Mouse (Mus musculus) intestine, postnatal 0 days (tissue): Measurements from ENCODE around the gene Dpy19l3. TPM values are rescaled to one million over a fixed set of nuclear protein-coding genes. Genes with fewer than 3 reads are reported as not detected.

ENCODE experiments used
- ATAC-seq: fragments of 200-750 bp; cut with Nextera tagmentation; 2 replicates; pipeline ENCODE4 v1.8.0; 2017; ENCODE audit warnings: mild to moderate bottlenecking, moderate TSS enrichment, moderate library complexity
- H3K27ac ChIP-seq: fragments of 300-500 bp; sonication (generic); 2 replicates; pipeline ENCODE4 v1.5.1; 2014; ENCODE audit warnings: mild to moderate bottlenecking, low read depth, low read length, moderate library complexity
- H3K27me3 ChIP-seq: fragments of 300-500 bp; sonication (generic); replicated peaks from 2 replicates; pipeline ENCODE4 v1.6.1; 2014; ENCODE audit warnings: low read length, mixed read lengths; ENCODE audit not compliant: control insufficient read depth, insufficient read depth
- H3K36me3 ChIP-seq: fragments of 300-500 bp; sonication (generic); 2 replicates; pipeline ENCODE4 v1.6.1; 2014; ENCODE audit warnings: mild to moderate bottlenecking, moderate library complexity; ENCODE audit not compliant: control insufficient read depth, insufficient read depth
- H3K4me1 ChIP-seq: fragments of 300-500 bp; sonication (generic); replicated peaks from 2 replicates; pipeline ENCODE4 v1.6.1; 2014; ENCODE audit warnings: antibody characterized with exemption, low read length, mixed read lengths; ENCODE audit not compliant: control insufficient read depth, insufficient read depth
- H3K4me2 ChIP-seq: fragments of 300-500 bp; sonication (generic); replicated peaks from 2 replicates; pipeline ENCODE4 v1.6.1; 2014; ENCODE audit warnings: low read depth, mild to moderate bottlenecking, moderate library complexity
- H3K4me3 ChIP-seq: fragments of 300-500 bp; sonication (generic); 2 replicates; pipeline ENCODE4 v1.5.1; 2014; ENCODE audit warnings: low read depth, low read length
- H3K9ac ChIP-seq: fragments of 300-500 bp; sonication (generic); 2 replicates; pipeline ENCODE4 v1.6.1; 2014; ENCODE audit warnings: mild to moderate bottlenecking, low read depth, low read length
- H3K9me3 ChIP-seq: fragments of 300-500 bp; sonication (generic); 2 replicates; pipeline ENCODE4 v1.6.1; 2016; ENCODE audit warnings: mixed run types; ENCODE audit not compliant: control insufficient read depth
- CTCF ChIP-seq: sonication (generic); IDR thresholded peaks from 2 replicates; pipeline ENCODE4 v1.5.1; 2016; ENCODE audit warnings: low read depth, mild to moderate bottlenecking, control low read depth, antibody characterized with exemption, moderate library complexity
- WGBS: fragments of 180-500 bp; shearing (Covaris S2); extraction: QIAGEN DNeasy Blood & Tissue Kit; methylation state at CpG from one replicate; pipeline ENCODE4 v1.1.7; 2014; 5-methylcytosine and 5-hydroxymethylcytosine counted together
- polyA plus RNA-seq: library from polyadenylated mRNA; unstranded; fragments of >200 nt; fragmentation: Nextera tagmentation; extraction: Ambion mirVana; gene quantifications from 2 replicates; pipeline ENCODE4 v1.2.1, GENCODE M21; 2015

Dpy19l3 gene
- polyA plus RNA-seq, 1 experiment from 2014 or later, result 7.2 TPM

DNA sequence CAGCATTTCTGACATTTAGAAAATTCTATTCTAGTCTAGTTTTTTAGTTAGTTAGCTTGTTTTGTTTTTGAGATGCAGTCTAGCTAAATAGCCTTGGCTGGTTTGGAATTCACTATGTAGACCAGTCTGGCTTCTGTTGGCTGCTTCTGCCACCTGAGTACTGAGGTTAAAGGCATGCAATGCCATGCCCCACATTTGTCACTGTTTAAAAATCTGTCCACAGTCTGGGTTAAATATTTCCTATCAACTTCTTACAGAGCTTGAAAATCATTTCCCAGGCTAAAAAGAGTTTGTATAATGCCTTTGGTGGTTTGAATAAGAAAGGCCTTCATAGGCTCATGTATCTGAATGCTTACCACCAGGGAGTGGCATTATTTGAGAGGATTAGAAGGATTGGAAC is 15.4 kb downstream of the Dpy19l3 start:
- H3K36me3 ChIP-seq, result 0 out of 2 replicates have a peak, but pooled peaks cover 6% of the 10 kb centered on the region
- no peak for ATAC-seq
- H3K9ac ChIP-seq, result no peak overlapping the region

DNA sequence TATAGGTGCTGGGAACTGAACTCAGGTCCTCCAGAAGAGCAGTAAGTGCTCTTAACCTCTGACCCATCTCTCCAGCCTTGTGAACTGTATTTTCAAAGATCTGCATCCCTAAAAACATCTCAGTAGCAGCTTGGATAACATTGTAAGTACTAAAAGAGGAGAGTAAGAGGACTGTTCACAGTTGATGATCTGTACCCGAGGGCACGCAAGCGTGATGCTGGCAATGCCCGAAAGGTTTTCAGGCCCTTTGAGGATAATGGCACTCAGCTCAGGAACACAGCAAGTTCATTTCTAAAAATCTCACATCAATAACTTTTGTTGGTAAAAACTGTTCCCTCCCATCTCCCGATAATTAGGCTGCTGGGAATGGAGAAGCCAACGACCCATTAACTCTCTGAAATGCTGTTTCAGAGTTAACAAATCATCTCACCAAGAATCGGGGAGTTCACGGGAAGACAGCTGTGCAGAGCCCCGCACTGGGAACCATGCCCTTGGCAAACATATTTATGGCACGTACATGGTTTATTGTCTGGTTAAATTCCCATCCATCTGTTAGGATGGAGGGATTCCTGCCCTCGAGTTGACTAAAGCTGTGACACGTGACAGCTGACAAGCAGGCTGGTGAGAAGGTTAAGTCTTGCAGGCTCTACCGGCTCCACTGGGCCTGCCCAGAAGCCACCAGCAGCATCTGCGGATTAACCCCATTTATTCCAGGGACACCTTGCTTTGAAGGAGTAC is 20.8 kb downstream of the Dpy19l3 start:
- no peaks in the 10 kb centered on the region for H3K4me1 ChIP-seq
- H3K36me3 ChIP-seq, result no peaks in the 10 kb centered on the region
- no peak overlapping the region for H3K9ac ChIP-seq
- 58% methylated on average over 14 of the region's 14 CpGs for WGBS
- TF ChIP-seq CTCF, result no peak
- no peak overlapping the region for H3K27ac ChIP-seq
- H3K4me2 ChIP-seq, result no peak overlapping the region
- no peaks in the 10 kb centered on the region for H3K9me3 ChIP-seq
- no peaks in the 10 kb centered on the region for H3K27me3 ChIP-seq
- ATAC-seq, result no peak
- no peak overlapping the region for H3K4me3 ChIP-seq

More for the DNA sequence above, 15.4 kb downstream of the Dpy19l3 start:
- Histone ChIP-seq H3K4me2 (no peak overlapping the region), H3K4me3 (no peak overlapping the region), H3K27me3 (no peaks in the 10 kb centered on the region), H3K4me1 (no peaks in the 10 kb centered on the region), H3K27ac (no peak overlapping the region), H3K9me3 (no peaks in the 10 kb centered on the region)
- TF ChIP-seq CTCF, result no peak

DNA sequence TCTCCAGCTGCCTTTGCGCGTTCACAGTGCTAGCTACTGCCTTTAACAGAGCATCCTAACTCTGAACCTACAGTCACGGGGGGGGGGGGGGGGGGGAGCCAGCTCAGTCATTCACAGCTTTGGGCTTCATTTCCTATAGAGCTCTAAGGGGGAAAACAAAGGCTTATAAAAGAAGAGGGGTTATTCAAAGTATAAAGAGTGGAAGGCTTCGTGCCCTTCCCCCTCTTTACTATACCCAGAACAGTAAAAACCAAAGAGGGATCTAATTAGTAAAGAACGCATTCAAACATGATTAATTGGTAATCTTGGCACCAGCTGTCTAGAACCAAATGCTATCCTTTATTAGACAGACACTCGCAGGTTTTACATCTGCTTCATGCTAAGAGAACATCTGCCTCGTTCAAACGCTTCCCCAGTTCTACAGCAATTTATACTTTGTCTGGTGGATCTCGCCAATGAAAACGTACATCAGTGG is 21.6 kb downstream of the Dpy19l3 start:
- no peak overlapping the region for H3K4me3 ChIP-seq
- H3K4me2 ChIP-seq, result no peak overlapping the region
- H3K27me3 ChIP-seq, result no peaks in the 10 kb centered on the region
- ATAC-seq, result no peak
- no peaks in the 10 kb centered on the region for H3K36me3 ChIP-seq
- no peak for TF ChIP-seq CTCF
- H3K4me1 ChIP-seq, result no peaks in the 10 kb centered on the region
- no peaks in the 10 kb centered on the region for H3K9me3 ChIP-seq
- H3K9ac ChIP-seq, result no peak overlapping the region
- 83% methylated on average over 10 of the region's 10 CpGs for whole genome bisulfite sequencing
- H3K27ac ChIP-seq, result no peak overlapping the region

DNA sequence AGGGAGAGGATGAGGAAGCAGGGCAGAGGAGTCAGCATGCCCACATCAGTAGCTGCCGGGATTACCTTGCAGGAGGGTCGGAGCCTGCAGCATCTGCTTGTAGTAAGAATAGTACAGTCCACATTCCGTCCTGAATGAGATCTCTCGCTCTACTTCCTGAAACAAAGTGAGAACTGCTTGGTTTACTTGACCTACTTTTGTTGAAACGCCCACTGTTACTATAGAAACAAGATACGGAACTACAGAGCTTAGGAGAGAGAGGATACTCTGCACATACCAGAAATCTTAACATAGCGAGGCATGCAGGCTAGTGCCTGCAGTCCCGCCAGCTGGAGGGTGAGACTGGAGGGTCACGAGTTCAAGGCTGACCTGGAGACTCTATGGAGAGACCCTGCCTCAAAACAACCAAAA is 24.6 kb downstream of the Dpy19l3 start:
- Histone ChIP-seq H3K27ac (no peak overlapping the region), H3K9ac (no peak overlapping the region), H3K9me3 (no peaks in the 10 kb centered on the region), H3K36me3 (no peaks in the 10 kb centered on the region), H3K4me2 (no peak overlapping the region), H3K4me3 (no peak overlapping the region), H3K27me3 (no peaks in the 10 kb centered on the region), H3K4me1 (no peaks in the 10 kb centered on the region)
- ATAC-seq, result no peak
- no peak for TF ChIP-seq CTCF
- 64% methylated on average over 9 of the region's 9 CpGs for WGBS

DNA sequence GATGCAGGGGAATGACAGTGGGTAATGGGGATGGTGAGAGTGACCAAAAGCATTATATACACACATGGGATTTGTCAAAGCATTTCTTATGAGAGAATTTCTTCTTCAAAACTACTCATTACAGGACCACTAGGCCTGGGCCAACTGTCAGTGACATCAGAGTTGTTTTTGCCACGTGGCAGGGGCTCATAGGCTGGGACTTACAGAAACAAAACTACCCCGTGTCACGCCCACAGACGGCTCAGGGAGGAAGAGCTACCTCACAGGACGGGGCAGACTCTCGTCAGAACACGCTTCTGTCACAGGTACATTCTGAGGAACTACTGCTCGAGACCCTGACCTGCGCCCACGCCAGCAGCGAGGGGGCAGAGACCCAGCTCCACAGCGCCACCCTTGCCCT is 25.9 kb downstream of the Dpy19l3 start:
- no peak for ATAC-seq
- Histone ChIP-seq H3K4me2 (no peak overlapping the region), H3K9ac (no peak overlapping the region), H3K4me1 (no peaks in the 10 kb centered on the region), H3K27ac (no peak overlapping the region), H3K27me3 (no peaks in the 10 kb centered on the region), H3K36me3 (no peaks in the 10 kb centered on the region), H3K4me3 (no peak overlapping the region), H3K9me3 (no peaks in the 10 kb centered on the region)
- TF ChIP-seq CTCF, result no peak
- 96% methylated on average over 12 of the region's 12 CpGs for WGBS

DNA sequence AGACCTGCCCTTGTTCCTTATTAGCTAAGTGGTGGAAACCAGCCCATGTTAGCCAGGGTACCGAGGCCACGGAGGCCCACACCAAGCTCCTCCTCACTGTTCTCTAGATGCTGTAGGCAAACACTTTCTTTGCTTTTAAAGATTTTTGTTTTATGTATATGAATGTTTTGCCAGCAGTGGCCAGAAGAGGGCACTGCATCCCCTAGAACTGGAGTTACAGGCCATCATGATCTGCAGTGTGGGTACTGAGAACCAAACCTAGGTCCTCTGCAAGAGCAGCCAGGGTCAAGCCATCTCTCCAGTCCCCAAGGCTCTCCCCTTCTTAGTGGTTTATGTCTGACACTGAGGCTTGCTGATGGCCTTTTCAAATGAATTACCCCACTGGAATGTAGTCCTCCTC is 31.2 kb downstream of the Dpy19l3 start:
- WGBS, result 94% methylated on average over 2 of the region's 2 CpGs
- peak; percentile 29; the same call in 1 of the 2 replicates for TF ChIP-seq CTCF
- Histone ChIP-seq H3K27me3 (no peaks in the 10 kb centered on the region), H3K9ac (no peak overlapping the region), H3K4me1 (no peaks in the 10 kb centered on the region), H3K27ac (no peak overlapping the region), H3K4me3 (no peak overlapping the region), H3K9me3 (no peaks in the 10 kb centered on the region), H3K36me3 (peaks cover 14% of the 10 kb centered on the region; the same call in 1 of the 2 replicates), H3K4me2 (no peak overlapping the region)
- ATAC-seq, result no peak
